Mouse (Mus musculus) liver, adult 10 weeks (tissue): ENCODE results near the gene Gm21976. TPM values are rescaled to one million over a fixed set of nuclear protein-coding genes. Genes with fewer than 3 reads are reported as not detected.

Source experiments
- polyA plus RNA-seq: library from polyadenylated mRNA; stranded (reverse); fragments of 350-450 nt; fragmentation: Illumina TruSeq; extraction: RNeasy Lipid Tissue Mini Kit (QIAGEN cat#74804); gene quantifications from one replicate; pipeline ENCODE4 v1.2.3, GENCODE M21; 2014; ENCODE audit warnings: low read depth, low replicate concordance

Gm21976 gene
- not detected for polyA plus RNA-seq

DNA sequence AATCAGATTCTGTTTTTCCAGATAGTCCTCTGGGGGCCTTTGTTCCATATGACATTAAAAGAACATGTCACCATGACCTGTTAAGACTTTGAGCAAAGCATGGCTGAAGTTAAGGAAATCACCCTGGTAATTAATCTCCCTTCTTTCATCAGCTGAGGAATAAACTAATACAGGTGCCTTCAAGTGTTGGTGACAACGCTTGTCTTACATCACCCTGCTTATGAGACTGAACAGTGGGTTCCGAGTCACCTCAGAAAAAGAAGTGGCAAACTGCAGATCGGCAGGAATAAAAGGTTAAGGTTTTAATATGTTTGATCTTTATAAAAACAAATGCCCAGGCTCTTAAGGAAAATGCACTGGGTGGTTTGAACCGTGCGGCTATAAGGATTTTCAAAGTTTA, at the start of gene Gm21976:
Gene Gm21976, plus strand, starts transcription at position 202 of the 400 bp plus-strand sequence.

DNA sequence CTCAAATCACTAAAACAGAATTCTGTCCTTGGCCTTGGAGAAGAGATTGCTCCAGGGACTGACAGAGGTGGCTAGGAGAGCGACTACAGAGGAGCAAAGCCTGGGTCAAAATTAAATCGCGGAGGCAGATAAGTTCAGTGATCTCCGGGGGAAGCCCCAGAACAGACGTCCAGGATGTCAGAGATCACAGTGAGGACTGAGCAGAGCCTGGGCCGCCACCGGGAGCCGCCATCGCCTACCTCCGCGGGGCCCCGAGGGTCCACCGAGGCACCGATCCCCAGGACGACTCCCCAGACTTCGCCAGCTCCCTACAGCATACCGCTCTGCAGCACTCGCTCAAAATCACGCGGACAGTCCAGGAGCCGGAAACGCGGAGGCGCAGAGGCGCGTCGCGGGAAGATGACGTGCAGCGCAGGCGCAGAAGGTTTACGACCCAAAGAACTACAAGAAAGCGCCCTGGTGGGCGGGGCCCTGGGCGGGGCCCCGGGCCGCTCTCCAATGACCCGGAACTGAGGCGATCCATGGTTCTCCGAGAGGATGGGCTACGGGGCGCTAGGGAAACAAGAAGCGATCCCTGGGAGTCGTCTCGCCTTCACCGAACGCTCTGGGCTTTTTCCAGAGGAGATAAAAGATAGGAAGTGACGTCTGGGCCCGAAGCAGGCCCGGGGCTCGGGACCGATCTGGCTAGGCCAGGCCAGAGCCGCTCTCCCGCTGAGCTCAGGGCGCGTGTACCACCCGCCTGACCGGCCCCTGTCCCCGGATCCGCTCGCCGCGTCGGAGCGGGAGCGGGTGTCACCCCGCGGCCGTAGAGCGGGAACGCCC, 16.8 kb upstream of the Gm21976 start, which contains the start of the genes Utp15 and Ankra2:
Gene Utp15, minus strand, starts transcription at position 406 of the 822 bp plus-strand sequence.
Gene Ankra2, plus strand, starts transcription at position 439 of the 822 bp plus-strand sequence.

DNA sequence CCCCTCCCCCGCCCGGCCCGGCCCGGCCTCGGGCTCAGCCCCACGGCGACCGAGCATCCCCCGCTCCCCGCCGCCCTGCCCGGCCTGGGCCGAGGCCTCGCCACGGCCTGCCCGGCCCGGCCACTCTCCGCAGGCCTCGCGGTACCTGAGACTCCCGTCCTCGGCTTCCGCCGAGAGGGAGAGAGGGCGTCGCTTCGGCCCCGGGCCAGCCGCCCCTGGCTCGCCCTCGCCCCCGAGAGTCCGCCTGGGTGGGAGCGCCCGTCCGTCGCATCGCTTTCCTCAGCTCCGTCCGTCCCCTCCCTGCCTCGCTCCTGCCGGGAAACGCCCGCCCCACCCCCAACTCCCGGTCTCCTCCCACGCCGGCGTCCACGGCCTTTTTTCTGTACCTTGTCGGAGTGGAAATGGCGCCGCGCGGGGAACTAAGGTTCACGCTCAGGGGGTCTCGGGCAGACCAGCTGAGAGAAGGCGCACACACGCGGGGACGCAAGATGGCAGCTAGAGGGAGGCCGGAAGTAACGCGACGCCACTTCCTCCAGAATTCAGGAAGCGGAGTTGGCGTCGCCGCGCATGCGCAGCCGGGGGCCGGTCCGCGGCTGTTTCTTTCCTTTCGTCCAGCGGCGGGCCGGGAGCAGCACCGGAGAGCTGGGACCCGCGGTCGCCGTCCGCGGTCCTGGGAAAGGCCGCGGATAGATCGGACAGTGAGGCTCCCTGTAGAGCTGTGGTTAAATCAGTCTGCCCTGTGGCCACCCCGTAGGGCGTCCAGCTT, 37.0 kb downstream of the Gm21976 start, which contains the start of gene Btf3:
Gene Btf3, minus strand, starts transcription at position 527 of the 766 bp plus-strand sequence.

DNA sequence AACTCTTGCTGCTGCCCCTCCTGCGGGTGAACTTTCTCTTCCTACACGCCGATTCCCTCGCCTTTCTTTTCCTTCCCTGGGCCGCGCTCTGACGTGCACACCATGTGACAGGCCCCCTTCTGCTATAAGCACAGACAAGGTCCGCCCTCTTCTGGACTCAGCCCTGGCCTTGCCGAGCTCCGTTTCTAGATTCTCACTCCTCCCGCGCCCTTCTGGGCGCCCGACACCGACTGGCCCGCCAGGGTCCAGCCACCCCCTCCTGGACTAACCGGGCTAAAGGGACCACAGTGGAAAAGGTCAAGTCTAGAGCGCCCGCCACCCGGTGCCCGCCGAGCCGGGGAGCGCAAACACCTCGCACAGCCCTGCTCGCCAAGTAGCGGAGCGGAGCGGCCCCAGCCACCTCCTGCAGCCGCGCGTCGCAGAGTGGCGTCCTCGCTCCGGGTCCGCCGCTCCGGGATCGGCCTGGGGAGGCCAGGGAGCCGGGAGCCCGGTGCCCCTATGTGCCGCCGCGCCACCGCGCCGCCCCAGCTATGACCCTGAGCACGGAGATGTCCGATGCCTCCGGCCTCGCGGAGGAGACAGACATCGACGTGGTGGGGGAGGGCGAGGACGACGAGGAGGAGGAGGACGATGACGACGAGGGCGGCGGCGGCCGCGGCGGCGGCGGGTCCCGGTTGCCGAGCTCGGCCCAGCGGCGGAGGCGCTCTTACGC, 74.6 kb downstream of the Gm21976 start, which contains the start of gene Foxd1:
Gene Foxd1, plus strand, starts transcription at position 153 of the 712 bp plus-strand sequence.

Other genes with a start within 250 kb of the Gm21976 start
- not detected for gene Arhgef28, start 73.4 kb upstream of the Gm21976 start, polyA plus RNA-seq
- gene Utp15, start 16.8 kb upstream of the Gm21976 start, polyA plus RNA-seq = 5.2 TPM
- 14.5 TPM for gene Ankra2, start 16.8 kb upstream of the Gm21976 start, polyA plus RNA-seq
- gene Btf3, start 37.1 kb downstream of the Gm21976 start, polyA plus RNA-seq = 375 TPM
- gene Foxd1, start 74.4 kb downstream of the Gm21976 start, polyA plus RNA-seq = not detected
- 1.0 TPM for gene Gm10320, start 212.1 kb downstream of the Gm21976 start, polyA plus RNA-seq